Mouse (Mus musculus) skeletal muscle tissue, adult 2 months (tissue): ENCODE measurements around the gene Vamp9.

Source experiments
- DNase-seq: peaks from one replicate; pipeline ENCODE4 v3.0.0-alpha.2; 2012; ENCODE audit warnings: low read depth, low spot score

Vamp9 gene

DNA sequence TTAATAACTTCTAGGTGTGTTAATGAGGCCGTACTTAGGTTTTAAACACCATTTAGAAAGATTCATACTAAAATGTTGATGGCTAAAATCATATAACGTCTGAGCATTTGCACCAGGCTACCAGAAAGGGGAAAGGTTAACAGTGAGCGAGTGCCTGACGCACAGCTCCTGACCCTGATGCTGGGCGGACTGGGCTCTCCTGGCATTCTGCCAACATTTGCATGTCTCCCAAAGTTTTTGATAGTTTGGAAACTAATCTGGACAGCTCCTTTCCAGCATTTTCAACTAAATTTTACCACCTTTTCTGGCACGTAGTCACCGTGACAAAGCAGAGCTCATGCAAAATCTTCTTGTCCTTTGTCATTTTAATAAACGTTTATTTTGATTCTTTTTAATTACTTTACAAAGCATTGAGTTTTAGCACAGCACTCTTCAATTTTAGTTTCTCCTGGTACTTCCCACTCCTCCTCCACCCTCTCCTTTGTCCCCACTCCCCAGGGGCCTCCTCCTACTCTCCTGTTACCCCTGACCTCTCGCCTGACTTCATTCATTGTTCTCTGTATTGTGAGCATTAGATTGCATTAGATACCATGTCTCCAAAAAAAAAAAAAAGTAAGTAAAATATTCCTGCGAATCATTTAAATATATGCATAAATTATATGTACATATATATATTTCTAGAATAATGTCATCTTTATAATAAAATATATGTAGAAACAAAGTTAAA is 35.9 kb downstream of the Vamp9 start:
- DNase-seq = no peak

DNA sequence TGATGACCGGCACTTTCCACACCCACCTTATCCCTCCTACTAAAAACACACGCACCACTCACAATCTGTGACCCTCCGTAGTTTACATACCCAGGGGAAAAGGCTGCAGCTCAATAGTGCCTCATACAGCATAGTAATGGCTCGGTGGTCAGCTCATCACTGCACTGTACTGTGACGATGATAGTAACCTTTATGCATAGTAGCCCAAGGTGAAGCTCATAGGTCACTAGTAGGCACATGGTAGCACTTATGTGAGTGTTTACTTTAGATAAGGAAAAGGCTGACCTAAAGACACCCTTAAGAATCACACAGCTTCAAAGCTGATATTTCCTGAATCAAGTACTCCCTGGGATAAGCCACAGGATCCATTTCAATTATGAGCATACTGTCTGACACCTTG is 46.5 kb downstream of the Vamp9 start:
- no peak for DNase-seq

DNA sequence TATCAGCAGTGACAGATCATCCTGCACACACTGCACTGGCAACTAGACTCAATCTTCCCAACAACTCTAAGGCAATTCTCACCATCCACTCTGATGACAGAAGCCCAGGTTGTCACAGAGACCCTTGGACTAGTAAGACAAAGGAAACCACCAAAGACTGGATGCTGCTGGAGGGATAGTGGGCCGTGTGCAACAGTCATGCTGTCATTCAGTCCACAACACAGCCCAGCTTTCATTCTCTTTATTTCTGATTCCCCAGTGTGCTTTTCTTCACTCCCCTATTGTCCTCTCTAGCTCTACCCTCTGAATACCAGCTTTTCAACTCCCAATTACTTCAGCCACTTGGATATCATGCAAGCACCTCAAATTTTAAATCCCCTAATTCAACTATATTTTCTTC is 47.8 kb downstream of the Vamp9 start:
- DNase-seq = no peak

DNA sequence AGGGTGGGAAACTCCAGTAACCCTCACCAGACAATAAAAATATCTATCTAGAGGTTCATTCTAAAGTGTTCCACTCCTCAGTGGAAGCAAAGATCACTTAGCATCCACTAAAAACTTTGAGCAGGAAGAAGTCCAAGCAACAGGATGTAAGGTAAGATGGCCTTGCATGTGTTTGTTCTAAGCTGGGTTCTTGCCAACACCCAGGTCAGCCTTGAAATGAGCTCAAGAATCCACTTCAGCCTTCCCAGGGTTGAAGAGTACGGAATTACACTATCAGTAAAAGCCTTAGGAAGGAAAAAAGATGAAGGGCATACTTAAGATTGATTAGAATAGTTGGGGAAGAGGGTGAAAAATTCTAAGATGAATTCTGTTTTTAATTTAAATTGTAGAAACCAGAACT is 52.6 kb downstream of the Vamp9 start:
- no peak for DNase-seq

DNA sequence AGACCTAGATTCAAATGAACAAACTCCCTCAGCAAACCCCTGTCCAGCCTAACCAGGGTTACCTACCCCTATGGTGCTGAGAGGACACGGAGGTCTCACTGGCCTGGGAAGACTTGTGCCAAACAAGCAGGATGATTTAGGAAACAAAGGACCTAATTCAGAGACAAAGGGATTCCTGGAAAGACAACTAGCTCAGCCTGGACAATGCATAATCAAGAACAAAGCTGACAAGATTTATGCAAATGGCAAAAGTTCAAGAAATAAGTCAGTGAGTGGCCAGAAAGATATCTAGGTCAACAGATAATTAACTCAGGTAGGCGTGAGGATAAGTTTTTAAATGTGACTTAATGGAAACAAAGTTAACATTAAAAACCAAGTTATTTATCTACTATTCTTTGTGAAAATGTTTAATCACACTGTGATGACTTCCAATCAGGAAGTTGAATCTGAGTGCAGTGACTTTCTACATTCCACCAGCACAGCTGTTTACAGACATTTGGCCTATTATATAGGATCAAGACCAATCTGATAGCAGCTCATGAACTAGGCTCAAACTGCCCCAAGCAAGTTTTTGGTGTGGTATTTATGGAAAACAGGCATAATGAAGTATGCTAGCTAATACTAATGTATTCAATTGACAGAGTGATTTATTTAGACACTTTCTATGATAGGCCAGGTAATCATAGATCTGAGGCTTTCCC is 53.3 kb downstream of the Vamp9 start:
- DNase-seq = no peak

DNA sequence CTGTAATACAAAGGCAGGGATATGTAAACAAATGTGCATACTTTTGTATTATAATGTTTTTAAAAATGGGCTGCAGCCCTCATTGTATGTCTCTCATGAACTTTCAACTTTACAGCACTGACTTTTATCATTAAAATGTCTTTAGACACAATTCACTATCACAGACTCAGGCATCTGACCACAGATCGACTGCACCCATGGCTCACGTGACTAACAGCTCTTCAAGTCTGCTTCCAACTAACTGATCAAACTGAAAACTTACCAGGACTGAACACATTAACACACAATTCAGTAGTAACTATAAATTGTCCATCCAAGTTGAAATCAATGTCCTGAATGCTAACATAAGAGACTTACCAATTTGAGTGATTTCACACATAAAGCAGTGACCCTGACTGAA is 53.9 kb downstream of the Vamp9 start:
- no peak for DNase-seq

DNA sequence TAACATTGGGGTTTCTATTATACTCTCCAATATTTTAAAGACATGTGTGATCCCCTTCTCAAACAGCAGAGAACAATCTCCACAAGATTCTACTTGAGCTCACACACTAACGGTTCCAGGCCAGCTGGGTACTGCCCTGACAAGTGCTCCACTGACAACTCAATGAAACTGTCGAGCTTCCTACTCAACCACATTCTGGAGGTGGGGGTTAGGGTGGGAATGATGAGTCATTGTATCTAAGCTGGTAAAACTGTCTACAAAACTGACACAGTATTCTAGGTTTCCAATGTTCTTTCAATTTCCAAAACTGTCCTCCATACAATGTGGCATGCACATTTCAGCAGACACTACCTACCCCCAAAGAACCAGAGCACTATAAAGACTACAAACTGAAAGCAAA is 67.9 kb downstream of the Vamp9 start:
- DNase-seq = no peak

DNA sequence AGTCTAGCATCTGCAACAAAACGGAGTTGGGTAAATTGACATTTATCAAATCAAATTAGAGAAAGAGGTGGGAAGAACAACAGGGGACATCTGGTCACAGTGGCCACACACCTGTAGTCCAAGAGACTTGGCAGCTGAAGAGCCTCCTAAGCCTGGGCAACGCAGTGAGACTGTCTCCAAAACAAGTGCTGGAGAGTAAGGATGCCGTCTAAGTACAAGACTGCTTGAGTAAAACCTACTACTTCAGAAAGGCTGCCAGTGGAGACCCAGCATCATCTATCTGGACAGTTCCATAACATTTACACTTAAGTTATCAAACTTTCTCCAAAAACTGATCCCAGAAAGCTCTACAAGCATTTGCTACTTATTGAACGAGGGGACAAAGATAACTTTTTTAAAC is 69.0 kb downstream of the Vamp9 start:
- DNase-seq = no peak

DNA sequence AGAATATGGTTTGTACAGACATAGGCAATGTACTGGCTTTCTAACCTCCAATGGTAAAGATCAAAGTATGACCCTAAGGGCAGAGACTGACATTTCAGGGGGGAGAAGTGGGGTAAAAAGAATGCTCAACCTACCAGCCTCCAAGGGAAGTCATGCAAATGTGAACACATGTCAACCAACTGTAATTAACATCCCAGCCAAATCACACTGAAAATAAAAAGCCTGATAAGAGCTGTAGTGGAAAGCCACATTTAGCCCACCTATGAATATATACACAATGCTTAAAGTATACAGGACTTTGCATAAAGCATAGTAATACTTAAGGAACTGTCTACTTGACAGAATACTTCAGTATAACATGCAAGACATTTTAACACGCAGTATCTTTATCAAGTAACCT is 69.7 kb downstream of the Vamp9 start:
- DNase-seq = no peak

DNA sequence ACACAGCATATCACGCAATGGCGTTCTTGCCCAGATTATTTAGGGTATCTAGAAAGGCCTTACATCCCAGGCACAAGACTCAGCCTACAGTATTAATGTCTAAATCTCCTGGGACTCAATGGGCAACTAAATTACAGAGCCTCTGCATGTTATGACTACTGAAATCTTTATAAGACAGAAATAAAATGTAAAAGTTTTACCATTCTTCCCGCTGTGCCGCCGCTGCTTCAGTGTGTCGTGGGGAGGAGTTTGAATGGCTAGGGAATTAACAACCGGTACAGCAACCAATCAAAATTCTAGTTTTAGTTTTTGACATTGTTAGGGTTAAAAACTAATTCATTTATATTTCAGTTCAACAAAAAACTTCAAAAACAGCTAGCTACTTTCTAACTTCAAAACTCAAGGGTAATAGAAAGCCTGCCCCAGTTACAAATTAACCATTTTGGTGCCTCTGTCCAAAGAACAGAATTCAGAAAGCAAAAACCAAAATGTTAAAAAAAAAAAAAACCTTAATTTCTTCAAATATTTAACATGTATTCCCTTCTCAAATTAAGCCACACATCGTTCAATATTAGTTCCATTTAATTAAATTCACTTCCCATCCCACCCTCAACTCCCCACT is 70.4 kb downstream of the Vamp9 start:
- no peak for DNase-seq

DNA sequence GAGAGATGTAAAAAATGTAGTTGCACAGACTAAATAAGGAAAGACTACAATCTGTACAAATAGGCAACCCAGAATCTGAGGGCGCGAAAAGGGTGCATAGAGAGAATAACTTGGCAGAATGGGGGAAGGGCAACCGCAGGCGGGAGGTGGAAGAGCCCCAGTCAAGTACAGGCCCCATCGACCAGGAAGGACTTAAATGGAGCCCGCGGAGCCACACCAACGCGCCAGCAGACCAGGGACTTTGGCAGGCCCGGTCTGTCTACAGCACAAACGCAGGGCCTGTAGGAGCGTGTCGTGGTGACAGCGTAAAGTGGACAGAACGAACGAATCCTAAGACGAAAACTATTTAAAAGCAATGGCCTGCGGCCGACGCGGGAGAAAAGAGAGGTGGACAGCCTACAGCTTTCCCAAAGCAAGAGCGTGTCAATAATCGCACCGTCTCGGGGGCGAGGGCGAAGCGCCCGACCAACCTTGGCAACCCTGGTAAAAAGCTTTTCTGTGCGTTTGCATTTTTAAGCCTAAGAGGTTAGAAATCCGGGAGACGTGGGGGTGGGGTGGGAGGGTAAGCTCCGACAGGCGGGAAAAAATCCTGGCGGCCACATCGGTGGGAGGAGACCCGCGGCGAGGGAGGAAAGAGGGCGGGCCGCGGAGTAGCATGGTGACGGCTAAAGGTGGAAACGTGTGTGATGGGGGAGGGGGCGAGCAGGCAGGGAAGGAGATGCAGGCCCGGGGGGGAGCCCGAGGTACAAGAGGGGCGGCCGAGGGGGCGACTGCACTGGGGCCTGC is 71.7 kb downstream of the Vamp9 start:
- DNase-seq = peak; percentile 35

DNA sequence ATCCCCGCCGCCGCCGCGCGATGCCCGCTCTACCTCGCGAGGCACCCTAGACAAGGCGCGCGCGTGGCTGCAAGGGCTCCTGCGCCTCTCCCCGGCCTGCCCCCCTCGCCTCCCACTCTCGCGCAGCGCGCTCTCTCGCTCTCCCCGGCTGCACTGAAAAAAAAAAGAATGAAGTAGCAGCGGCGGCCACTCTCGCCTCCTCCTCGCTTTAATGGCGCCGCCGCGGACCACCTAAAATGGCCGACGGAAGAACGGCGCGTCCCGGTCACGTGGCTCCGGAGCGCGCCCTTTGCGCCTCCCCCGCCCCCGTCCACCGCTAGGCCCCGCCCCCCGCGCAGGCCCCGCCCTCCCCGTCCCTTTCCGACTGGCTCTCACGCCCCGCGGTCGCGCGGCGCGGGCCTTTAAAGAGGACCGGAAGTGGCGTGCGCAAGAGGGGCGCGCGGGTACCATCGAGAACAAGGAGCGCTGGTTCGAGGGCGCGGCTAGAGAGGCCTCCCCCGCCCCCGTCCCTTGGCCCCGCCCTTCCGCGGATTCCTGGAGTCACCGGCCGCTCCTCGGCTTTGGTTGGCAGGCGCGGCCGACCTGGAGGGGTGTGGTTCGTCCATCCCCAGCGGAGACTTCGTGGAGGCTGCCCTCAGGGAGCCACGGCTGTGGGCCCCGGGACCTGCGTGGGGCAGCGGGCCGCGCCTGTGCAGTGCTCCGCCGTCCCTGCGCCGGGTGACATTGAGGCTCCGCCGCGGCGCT is 72.8 kb downstream of the Vamp9 start, which contains the start of the genes Hnrnpd and 4930524J08Rik:
Gene Hnrnpd, minus strand, starts transcription at position 240 of the 744 bp plus-strand sequence.
Gene 4930524J08Rik, plus strand, starts transcription at position 363 of the 744 bp plus-strand sequence.
- DNase-seq = peak; percentile 95

DNA sequence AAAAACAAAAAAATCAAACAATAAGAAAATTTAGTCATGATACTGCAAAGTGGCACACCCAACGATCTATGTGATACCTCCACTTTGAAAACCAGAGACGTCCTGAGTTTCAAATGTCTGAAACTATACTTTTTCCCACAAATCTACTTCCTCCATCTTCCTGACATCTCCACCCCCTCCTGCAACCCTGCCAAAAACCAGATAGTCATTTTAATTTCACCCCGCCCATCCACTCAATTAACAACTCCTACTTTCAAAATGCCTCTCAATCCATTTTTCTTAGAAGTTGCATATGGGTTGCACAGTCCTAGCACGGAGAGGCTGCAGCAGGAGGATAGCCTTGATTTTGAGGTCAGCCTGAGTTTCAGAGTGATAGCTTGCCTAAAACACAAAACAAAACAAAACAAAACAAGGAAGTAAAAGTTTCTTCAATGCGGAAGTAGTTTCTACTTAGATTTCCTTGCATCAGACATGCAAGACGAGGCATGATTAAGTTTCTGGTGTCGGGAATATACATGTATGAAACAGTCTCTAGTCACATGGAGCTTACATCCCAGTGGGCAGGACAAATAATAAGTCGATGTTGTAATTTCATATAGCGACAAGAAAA is 77.5 kb downstream of the Vamp9 start:
- DNase-seq = no peak

DNA sequence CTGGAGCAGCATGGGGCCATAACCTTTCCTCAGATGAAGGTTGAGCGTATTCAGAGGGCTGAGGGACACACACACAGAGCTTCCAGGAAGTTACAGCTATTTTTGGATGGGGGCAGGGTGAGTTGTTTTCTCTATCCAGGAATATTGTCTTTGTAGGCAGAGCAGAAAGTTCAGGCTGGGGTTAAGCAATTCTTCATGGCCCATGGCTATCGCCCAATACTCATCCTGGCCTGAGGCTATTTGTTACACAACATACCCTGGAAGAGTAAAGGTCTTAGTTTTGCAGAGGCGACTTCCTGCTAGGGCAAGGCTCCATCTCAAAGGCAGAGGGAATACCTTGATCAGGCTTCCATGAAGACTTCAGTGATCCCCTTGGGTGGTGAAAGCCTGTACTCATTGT is 88.1 kb downstream of the Vamp9 start:
- DNase-seq = no peak

DNA sequence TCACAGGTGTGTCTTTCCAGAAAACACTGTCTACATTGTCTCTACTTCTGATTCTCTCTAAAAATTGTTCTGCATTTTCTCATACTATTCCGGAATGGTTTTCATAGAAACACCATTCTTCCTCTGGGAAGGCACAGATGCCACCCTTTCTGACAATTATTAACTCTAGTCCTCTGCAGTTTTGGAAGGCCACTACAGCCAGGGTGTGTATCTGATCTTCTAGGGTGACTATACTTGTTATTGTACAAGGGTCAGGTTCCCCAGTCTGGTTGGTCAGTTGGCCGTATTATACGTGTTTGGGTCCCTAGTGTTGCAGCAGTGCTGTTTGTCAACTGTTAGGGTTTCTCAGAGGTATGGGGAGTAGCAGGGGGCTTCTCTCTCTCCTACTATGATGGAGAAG is 88.6 kb downstream of the Vamp9 start:
- no peak for DNase-seq

DNA sequence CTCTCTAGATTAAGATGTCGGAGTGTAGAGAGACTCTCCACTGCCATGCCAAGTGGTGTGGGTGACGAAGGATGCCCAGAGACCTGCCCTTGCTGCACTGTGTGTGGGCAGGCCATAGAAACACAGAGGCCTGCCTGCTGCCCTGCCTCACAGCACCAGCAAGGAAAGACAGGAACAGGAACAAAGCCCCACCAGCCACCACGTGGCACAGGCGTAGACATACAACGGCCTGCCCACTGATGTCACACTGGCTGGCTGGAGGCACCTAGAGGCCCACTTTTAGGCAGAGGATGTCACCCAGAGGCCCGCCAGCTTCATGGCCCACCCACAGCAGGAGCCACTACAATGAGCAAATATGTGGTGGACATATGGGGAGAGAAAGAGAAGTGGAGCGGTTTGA is 94.0 kb downstream of the Vamp9 start:
- DNase-seq = no peak

DNA sequence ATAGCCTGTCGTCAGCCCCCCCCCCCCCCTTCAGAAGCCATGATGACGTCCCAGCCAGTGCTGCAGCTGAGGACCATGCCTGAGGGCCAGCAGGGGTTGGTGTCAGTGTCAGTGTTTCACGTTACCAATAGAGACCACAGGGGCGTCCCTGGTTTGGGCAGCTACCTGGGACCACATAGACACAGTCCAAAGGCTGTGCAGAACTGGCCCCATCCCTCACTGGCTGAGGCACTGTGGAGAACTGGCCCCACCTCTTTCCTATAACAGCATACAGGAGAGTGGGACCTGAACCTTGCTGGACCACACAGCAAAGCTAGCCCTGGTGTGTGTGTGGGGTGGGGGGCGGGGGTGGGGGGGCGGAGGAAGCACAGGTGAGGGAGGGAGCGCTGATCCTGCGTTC is 94.4 kb downstream of the Vamp9 start:
- DNase-seq = no peak
